Mouse (Mus musculus) CH12.LX (cell line): ENCODE results near the gene Jup. TPM values are rescaled to one million over a fixed set of nuclear protein-coding genes. Genes with fewer than 3 reads are reported as not detected.
"Not testable (repeated sequence)": the region's sequence is repeated elsewhere in the genome, so short reads cannot be mapped to it uniquely, and the experiment has no call there.

Experiments used
- DNase-seq: peaks from one replicate; pipeline ENCODE4 v3.0.0-alpha.2; 2013; ENCODE audit errors: extremely low read depth
- H3K27ac ChIP-seq: 2 replicates; pipeline ENCODE4 v1.5.1; 2012; ENCODE audit warnings: low read depth, mild to moderate bottlenecking, control low read depth, moderate library complexity; ENCODE audit not compliant: insufficient read depth
- H3K27me3 ChIP-seq: replicated peaks from 2 replicates; pipeline ENCODE3; 2012; ENCODE audit warnings: inconsistent platforms
- H3K36me3 ChIP-seq, 2 experiments: replicated peaks in 1 of 2; 2 replicates each; pipeline versions ENCODE3 to v1.6.1; 2012; ENCODE audit warnings: inconsistent platforms in 1 of 2, low read length in 1 of 2, mild to moderate bottlenecking in 1 of 2, mixed read lengths in 1 of 2, moderate library complexity in 1 of 2; ENCODE audit not compliant: control insufficient read depth in 1 of 2, insufficient read depth in 1 of 2
- H3K4me1 ChIP-seq, 2 experiments: 2 replicates each; pipeline ENCODE4 v1.6.1; 2012; ENCODE audit warnings: inconsistent platforms in 1 of 2, moderate library complexity in 1 of 2; ENCODE audit not compliant: insufficient read depth in 2 of 2, control insufficient read depth in 1 of 2
- H3K4me2 ChIP-seq: 2 replicates; pipeline ENCODE4 v1.6.1; 2012; ENCODE audit warnings: low read depth, mild to moderate bottlenecking, control low read depth; ENCODE audit not compliant: poor library complexity, insufficient read depth, severe bottlenecking
- H3K4me3 ChIP-seq, 3 experiments: fragments of 150-350 bp in 1 of 3; sonication (generic) in 1 of 3; replicated peaks in 1 of 3; 2 replicates each; pipeline versions ENCODE3 to v1.5.1; 2011 to 2012; ENCODE audit warnings: low read depth in 2 of 3, low read length in 2 of 3, mild to moderate bottlenecking in 2 of 3, moderate library complexity in 2 of 3, control low read depth in 1 of 3, improper control_type of control experiment in 1 of 3, inconsistent platforms in 1 of 3, mixed read lengths in 1 of 3; ENCODE audit not compliant: poor library complexity in 1 of 3
- H3K79me2 ChIP-seq: replicated peaks from 2 replicates; pipeline ENCODE4 v1.6.1; 2012; ENCODE audit warnings: mild to moderate bottlenecking, moderate library complexity; ENCODE audit not compliant: control insufficient read depth, poor library complexity, insufficient read depth, severe bottlenecking; ENCODE audit errors: extremely low read depth
- H3K9ac ChIP-seq: 2 replicates; pipeline ENCODE4 v1.6.1; 2012; ENCODE audit warnings: low read depth, mild to moderate bottlenecking, control low read depth, moderate library complexity; ENCODE audit not compliant: insufficient read depth
- H3K9me3 ChIP-seq: replicated peaks from 2 replicates; pipeline ENCODE3; 2012; ENCODE audit warnings: low read length, inconsistent platforms, mixed read lengths
- BHLHE40 ChIP-seq: IDR thresholded peaks from 2 replicates; pipeline ENCODE4 v1.6.1; 2011; ENCODE audit warnings: mild to moderate bottlenecking, low read depth, low read length, improper control_type of control experiment
- CHD1 ChIP-seq: IDR thresholded peaks from 2 replicates; pipeline ENCODE4 v1.6.1; 2012; ENCODE audit warnings: low read depth, low read length, improper control_type of control experiment, inconsistent platforms
- CHD2 ChIP-seq: IDR thresholded peaks from 2 replicates; pipeline ENCODE4 v1.6.1; 2011; ENCODE audit warnings: low read length, improper control_type of control experiment
- CTCF ChIP-seq, 2 experiments: IDR thresholded peaks in 1 of 2; conservative IDR thresholded peaks in 1 of 2; 2 replicates each; pipeline ENCODE4 v1.5.1; 2011 to 2012; ENCODE audit warnings: low read depth in 2 of 2, low read length in 2 of 2, improper control_type of control experiment in 1 of 2, inconsistent platforms in 1 of 2, mild to moderate bottlenecking in 1 of 2, moderate library complexity in 1 of 2
- ELF1 ChIP-seq: IDR thresholded peaks from 2 replicates; pipeline ENCODE4 v1.6.1; 2014; ENCODE audit warnings: low read depth, mild to moderate bottlenecking, inconsistent platforms, low read length, improper control_type of control experiment
- EP300 ChIP-seq: IDR thresholded peaks from 2 replicates; pipeline ENCODE4 v1.6.1; 2011; ENCODE audit warnings: low read length, improper control_type of control experiment
- ETS1 ChIP-seq: conservative IDR thresholded peaks from 2 replicates; pipeline ENCODE4 v1.6.1; 2012; ENCODE audit warnings: low read depth, mild to moderate bottlenecking, inconsistent platforms, low read length, improper control_type of control experiment, moderate library complexity
- HCFC1 ChIP-seq: IDR thresholded peaks from 2 replicates; pipeline ENCODE4 v1.6.1; 2012; ENCODE audit warnings: low read depth, mild to moderate bottlenecking, inconsistent platforms, low read length, improper control_type of control experiment
- IRF4 ChIP-seq: IDR thresholded peaks from 2 replicates; pipeline ENCODE4 v1.6.1; 2014; ENCODE audit warnings: low read depth, mild to moderate bottlenecking, inconsistent platforms, low read length, improper control_type of control experiment
- JUND ChIP-seq: conservative IDR thresholded peaks from 2 replicates; pipeline ENCODE4 v1.6.1; 2011; ENCODE audit warnings: low read depth, low read length, improper control_type of control experiment
- KAT2A ChIP-seq: IDR thresholded peaks from 2 replicates; pipeline ENCODE4 v1.6.1; 2012; ENCODE audit warnings: low read length, improper control_type of control experiment, inconsistent platforms; ENCODE audit not compliant: insufficient replicate concordance
- MAFK ChIP-seq: IDR thresholded peaks from 2 replicates; pipeline ENCODE4 v1.6.1; 2011; ENCODE audit warnings: low read length, improper control_type of control experiment; ENCODE audit not compliant: insufficient replicate concordance
- MAZ ChIP-seq: IDR thresholded peaks from 2 replicates; pipeline ENCODE4 v1.6.1; 2012; ENCODE audit warnings: low read depth, mild to moderate bottlenecking, inconsistent platforms, low read length, improper control_type of control experiment, moderate library complexity
- MEF2A ChIP-seq: IDR thresholded peaks from 2 replicates; pipeline ENCODE4 v1.6.1; 2014; ENCODE audit warnings: low read depth, mild to moderate bottlenecking, inconsistent platforms, low read length, improper control_type of control experiment, borderline replicate concordance
- MXI1 ChIP-seq: IDR thresholded peaks from 2 replicates; pipeline ENCODE4 v1.6.1; 2011; ENCODE audit warnings: mild to moderate bottlenecking, low read depth, low read length, improper control_type of control experiment
- NELFE ChIP-seq: IDR thresholded peaks from 2 replicates; pipeline ENCODE4 v1.6.1; 2011; ENCODE audit warnings: low read depth, low read length, improper control_type of control experiment
- NRF1 ChIP-seq: IDR thresholded peaks from 2 replicates; pipeline ENCODE4 v1.6.1; 2014; ENCODE audit warnings: low read depth, mild to moderate bottlenecking, inconsistent platforms, low read length, improper control_type of control experiment, moderate library complexity
- PAX5 ChIP-seq: IDR thresholded peaks from 2 replicates; pipeline ENCODE4 v1.6.1; 2012; ENCODE audit warnings: low read length, inconsistent platforms, mixed read lengths
- POLR2A ChIP-seq: IDR thresholded peaks from 2 replicates; pipeline ENCODE4 v1.6.1; 2011; ENCODE audit warnings: low read depth, mild to moderate bottlenecking, improper control_type of control experiment, low read length
- RAD21 ChIP-seq: IDR thresholded peaks from 2 replicates; pipeline ENCODE4 v1.6.1; 2011; ENCODE audit warnings: low read depth, mild to moderate bottlenecking, low read length, improper control_type of control experiment, moderate library complexity
- RCOR1 ChIP-seq: conservative IDR thresholded peaks from 2 replicates; pipeline ENCODE4 v1.6.1; 2012; ENCODE audit warnings: low read depth, mild to moderate bottlenecking, inconsistent platforms, low read length, improper control_type of control experiment
- SIN3A ChIP-seq: IDR thresholded peaks from 2 replicates; pipeline ENCODE4 v1.6.1; 2012; ENCODE audit warnings: low read length, improper control_type of control experiment, inconsistent platforms
- SMC3 ChIP-seq: IDR thresholded peaks from 2 replicates; pipeline ENCODE4 v1.6.1; 2011; ENCODE audit warnings: low read depth, low read length, improper control_type of control experiment
- TBP ChIP-seq: conservative IDR thresholded peaks from 2 replicates; pipeline ENCODE4 v1.6.1; 2011; ENCODE audit warnings: low read depth, low read length, improper control_type of control experiment
- TCF12 ChIP-seq: IDR thresholded peaks from 2 replicates; pipeline ENCODE4 v1.6.1; 2014; ENCODE audit warnings: low read depth, mild to moderate bottlenecking, inconsistent platforms, low read length, improper control_type of control experiment
- UBTF ChIP-seq: IDR thresholded peaks from 2 replicates; pipeline ENCODE4 v1.6.1; 2012; ENCODE audit warnings: low read depth, mild to moderate bottlenecking, inconsistent platforms, low read length, improper control_type of control experiment, moderate library complexity
- USF1 ChIP-seq: IDR thresholded peaks from 2 replicates; pipeline ENCODE4 v1.6.1; 2014; ENCODE audit warnings: low read depth, mild to moderate bottlenecking, inconsistent platforms, low read length, improper control_type of control experiment
- USF2 ChIP-seq: conservative IDR thresholded peaks from 2 replicates; pipeline ENCODE4 v1.6.1; 2011; ENCODE audit warnings: low read depth, low read length, improper control_type of control experiment
- ZC3H11A ChIP-seq: IDR thresholded peaks from 2 replicates; pipeline ENCODE4 v1.6.1; 2012; ENCODE audit warnings: low read depth, mild to moderate bottlenecking, inconsistent platforms, low read length, improper control_type of control experiment
- ZKSCAN1 ChIP-seq: IDR thresholded peaks from 2 replicates; pipeline ENCODE4 v1.6.1; 2012; ENCODE audit warnings: low read depth, inconsistent platforms, low read length, improper control_type of control experiment, borderline replicate concordance
- ZMIZ1 ChIP-seq: IDR thresholded peaks from 2 replicates; pipeline ENCODE4 v1.6.1; 2012; ENCODE audit warnings: low read depth, mild to moderate bottlenecking, inconsistent platforms, low read length, improper control_type of control experiment
- dilution Hi-C: fragments of 300-500 bp; cut with MboI; formaldehyde crosslinking; loops from 2 replicates; pipeline ENCODE4 v1.14.3; 2020; ENCODE audit warnings: low sequenced_read_pairs; ENCODE audit not compliant: extremely low pct_unique_long_range_greater_than_20kb, extremely low pct_ligation_motif_present
- in situ Hi-C: fragments of 300-500 bp; cut with MboI; formaldehyde crosslinking; loops from 3 replicates; pipeline ENCODE4 v1.14.3; 2019; ENCODE audit warnings: low sequenced_read_pairs, low pct_ligation_motif_present, low pct_unique_long_range_greater_than_20kb, mixed read lengths
- polyA plus RNA-seq: library from polyadenylated mRNA; unstranded; fragments of >175 nt; gene quantifications from 2 replicates; pipeline ENCODE4 v1.2.1, GENCODE M21; 2012; ENCODE audit warnings: low read depth; ENCODE audit not compliant: insufficient read length
- total RNA-seq, 2 experiments: library from RNA; depleted of rRNA; stranded (reverse); fragments of 300-350 nt in 1 of 2; fragments of >200 nt in 1 of 2; gene quantifications; 2 replicates each; pipeline ENCODE4 v1.2.3; 2012 to 2014

Jup gene
- total and polyA plus RNA-seq, 3 experiments: 0.68 to 1.4 (median 1.1) TPM

DNA sequence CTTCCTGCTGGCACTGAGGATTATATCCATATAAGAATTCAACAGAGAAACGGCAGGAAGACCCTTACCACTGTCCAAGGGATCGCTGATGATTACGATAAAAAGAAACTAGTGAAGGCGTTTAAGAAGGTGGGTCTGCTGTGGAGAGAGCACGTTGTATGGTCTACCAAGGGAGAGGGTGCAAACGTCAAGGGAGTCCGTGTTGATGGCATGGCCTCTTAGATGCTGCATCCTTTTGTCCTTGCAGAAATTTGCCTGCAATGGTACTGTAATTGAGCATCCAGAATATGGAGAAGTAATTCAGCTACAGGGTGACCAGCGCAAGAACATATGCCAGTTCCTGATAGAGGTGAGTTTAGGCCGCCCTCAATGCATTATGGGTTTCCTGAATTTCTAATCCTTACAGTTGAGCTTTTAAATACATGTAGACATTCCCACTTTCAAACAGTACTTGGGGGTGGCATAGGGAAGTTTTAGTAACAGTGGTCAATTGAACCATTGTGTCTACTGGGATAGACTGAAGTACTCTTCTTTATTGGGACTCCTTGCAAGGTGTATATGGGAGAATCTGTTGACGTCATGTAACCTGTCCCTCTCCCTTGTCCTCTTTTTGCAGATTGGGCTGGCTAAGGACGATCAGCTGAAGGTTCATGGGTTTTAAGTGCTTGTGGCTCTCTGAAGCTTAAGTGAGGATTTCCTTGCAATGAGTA lies 76.7 kb downstream of the Jup start:
- dilution Hi-C loops, H3K9me3 ChIP-seq, H3K27me3 ChIP-seq, in situ Hi-C loops, DNase-seq: not testable (repeated sequence)
- peak overlapping the region; percentile 88 for H3K9ac ChIP-seq
- H3K36me3 ChIP-seq: peaks cover 20 to 23% of the 10 kb centered on the region in 2 experiments
- H3K4me2 ChIP-seq: peak overlapping the region; percentile 85
- H3K79me2 ChIP-seq: peaks cover 19% of the 10 kb centered on the region
- peaks cover 2 to 15% of the 10 kb centered on the region in 2 experiments; a peak in 2 of 4 replicates for H3K4me1 ChIP-seq
- peak overlapping the region; percentile 39; the same call in 1 of the 2 replicates for H3K27ac ChIP-seq
- peak overlapping the region; percentile 65 to 81 (median 73) for H3K4me3 ChIP-seq
- 0 out of 2 replicates have a peak, but pooled peaks have one; percentile 8 for TF ChIP-seq BHLHE40

DNA sequence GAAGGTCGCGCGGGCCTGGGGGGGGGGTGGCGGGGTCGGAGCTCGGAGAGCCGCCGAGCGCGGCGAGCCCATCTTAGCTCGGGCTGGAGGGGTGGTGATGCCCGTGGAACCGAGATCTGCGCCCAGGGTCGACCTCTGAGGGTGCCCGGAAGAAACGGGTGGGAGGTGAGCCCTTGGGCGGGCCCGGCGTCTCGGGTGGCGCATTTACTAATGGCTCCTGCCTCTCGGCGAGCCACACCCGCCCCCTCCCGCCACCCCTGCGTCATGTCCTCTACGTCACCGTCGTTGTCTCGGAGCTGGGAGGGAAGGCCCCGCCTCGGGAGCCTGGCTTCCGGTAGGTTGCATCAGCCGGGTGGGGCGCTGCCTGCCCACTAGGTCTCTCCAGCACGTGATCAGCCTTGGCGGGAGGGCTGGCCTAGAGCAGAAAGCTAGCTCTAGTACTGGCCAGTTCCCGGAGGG lies 77.4 kb downstream of the Jup start:
- no peak overlapping the region for H3K4me2 ChIP-seq
- H3K9ac ChIP-seq: peak overlapping the region; percentile 97
- dilution Hi-C loops (no loop called here), in situ Hi-C loops (no loop called here)
- peaks cover 20 to 23% of the 10 kb centered on the region in 2 experiments for H3K36me3 ChIP-seq
- no peaks in the 10 kb centered on the region for H3K9me3 ChIP-seq
- peak overlapping the region; percentile 65 to 81 (median 73) for H3K4me3 ChIP-seq
- H3K27ac ChIP-seq: peak overlapping the region; percentile 84
- peak; percentile 99 for DNase-seq
- peaks cover 19% of the 10 kb centered on the region for H3K79me2 ChIP-seq
- H3K27me3 ChIP-seq: peaks cover 12% of the 10 kb centered on the region
- H3K4me1 ChIP-seq: peaks cover 2 to 15% of the 10 kb centered on the region in 2 experiments; a peak in 2 of 4 replicates
- TF ChIP-seq CHD2 (peak; percentile 55; the same call in 1 of the 2 replicates), RCOR1 (peak; percentile 71; the same call in 1 of the 2 replicates), JUND (no peak), IRF4 (peak; percentile 83), MEF2A (peak; percentile 83), CHD1 (0 out of 2 replicates have a peak, but pooled peaks have one; percentile 35), USF1 (peak; percentile 95), ETS1 (peak; percentile 85), USF2 (peak; percentile 91), TBP (0 out of 2 replicates have a peak, but pooled peaks have one; percentile 19), NELFE (peak; percentile 91), ZC3H11A (no peak), ZKSCAN1 (no peak), MAFK (no peak), ZMIZ1 (peak; percentile 98), SIN3A (peak; percentile 91), EP300 (no peak), ELF1 (peak; percentile 94), MXI1 (peak; percentile 97), CTCF (conservative IDR thresholded peaks at IDR 0.05 in 1 of 2, IDR thresholded peaks at IDR 0.05 in 1 of 2; ENCODE audit: low read depth in 2 of 2, low read length in 2 of 2) (0 out of 4 replicates have a peak, but pooled peaks of 1 of the 2 experiments have one; percentile 4), UBTF (peak; percentile 36; the same call in 1 of the 2 replicates), NRF1 (peak; percentile 68), HCFC1 (peak; percentile 82), BHLHE40 (peak; percentile 99), PAX5 (no peak), TCF12 (peak; percentile 90), RAD21 (no peak), SMC3 (no peak), KAT2A (peak; percentile 84; the same call in 1 of the 2 replicates), POLR2A (peak; percentile 95), MAZ (peak; percentile 99)
